10 mouse cellular contexts compared by ENCODE assay signal in the genomic region with DNA sequence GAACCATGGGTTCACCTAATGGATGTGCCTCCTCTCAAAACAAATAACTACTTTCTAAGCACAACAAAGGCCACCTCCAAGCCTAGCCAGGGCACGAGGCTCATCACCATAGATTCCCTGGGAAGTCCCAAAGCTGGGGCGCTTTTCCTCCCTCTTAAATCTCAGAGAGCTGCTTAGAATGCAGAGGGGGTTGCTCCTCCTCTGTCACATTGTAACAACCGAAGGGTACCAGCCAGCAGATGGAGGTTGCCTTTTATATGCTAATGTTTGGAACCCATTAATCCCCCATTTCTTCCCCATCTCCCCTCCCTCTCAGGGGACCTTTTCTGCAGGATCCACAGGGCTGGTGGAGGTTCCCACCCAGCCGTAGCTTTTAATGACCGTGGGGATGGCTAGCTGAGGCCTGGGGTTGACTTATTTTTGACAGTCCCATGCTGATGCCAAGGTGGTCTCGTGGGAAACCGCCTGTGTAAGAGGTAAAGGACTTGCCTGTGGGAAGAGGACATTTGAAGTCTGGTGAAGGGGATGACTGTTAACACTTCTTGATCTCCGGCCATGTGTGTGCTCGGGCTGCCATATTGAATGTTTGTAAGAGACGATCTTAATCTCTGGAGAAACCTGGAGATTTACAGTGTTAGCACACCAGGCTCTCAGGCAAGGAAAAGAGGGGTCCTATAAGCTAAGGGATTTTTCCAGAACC.
DNase-seq lines count a peak whose midpoint lies in the region; ATAC-seq lines count a peak whose summit lies in the region.
"Had no signal": no experiment of that assay in that cellular context is flagged by ENCODE, and none has a peak within 500 bp of the region (broad histone marks: within the 10 kb centered on the region; RNA-seq: fewer than 3 reads in every experiment).

No protein-coding gene starts in this region.

- ATAC-seq in midbrain, embryonic 13.5 days: peak; percentile 87
- ATAC-seq: inflammation-experienced regulatory T-cells, adult 6 months; Patski had no signal

- DNase-seq in heart, adult 11 months: peak; percentile 71
- DNase-seq in heart, postnatal 14 days: no peak
- peak; percentile 64 for DNase-seq in embryo, embryonic 10.5 days (ENCODE audit: low spot score)
- peak; percentile 42 for DNase-seq in hindbrain, embryonic 10.5 days (ENCODE audit: low spot score)
- no peak for DNase-seq in urinary bladder, postnatal 10 days (ENCODE audit: low spot score)
- DNase-seq in frontal cortex, postnatal 36 days (ENCODE audit: low spot score in 2 of 2): no peak
- no peak for DNase-seq in layer of hippocampus, adult 18-20 months (ENCODE audit: low spot score in 2 of 2)

- no peak overlapping the region for H3K9ac ChIP-seq in midbrain, embryonic 13.5 days (replicated peaks)

- no peaks in the 10 kb centered on the region for H3K27me3 ChIP-seq in hindbrain, embryonic 10.5 days (ENCODE audit: insufficient read depth, poor library complexity, severe bottlenecking)
- no peaks in the 10 kb centered on the region for H3K27me3 ChIP-seq in midbrain, embryonic 13.5 days
- H3K27me3 ChIP-seq: Patski had no signal

- H3K4me1 ChIP-seq in hindbrain, embryonic 10.5 days (replicated peaks): peaks cover 52% of the 10 kb centered on the region
- peaks cover 42% of the 10 kb centered on the region for H3K4me1 ChIP-seq in midbrain, embryonic 13.5 days (replicated peaks)

- no peak overlapping the region for H3K4me3 ChIP-seq in hindbrain, embryonic 10.5 days
- no peak overlapping the region for H3K4me3 ChIP-seq in midbrain, embryonic 13.5 days (replicated peaks)

- H3K36me3 ChIP-seq in hindbrain, embryonic 10.5 days: no peaks in the 10 kb centered on the region
- H3K36me3 ChIP-seq in midbrain, embryonic 13.5 days: no peaks in the 10 kb centered on the region

- WGBS in hindbrain, embryonic 10.5 days: 37% methylated on average over 10 of the region's 10 CpGs
- 11% methylated on average over 10 of the region's 10 CpGs for WGBS in midbrain, embryonic 13.5 days

- intact Hi-C loops in heart, postnatal 14 days (cut with DNase I): no loop called here

- 0 out of 2 replicates have a peak overlapping the region, but pooled peaks have one; percentile 8 for H3K4me2 ChIP-seq in midbrain, embryonic 13.5 days (replicated peaks)

- no peaks in the 10 kb centered on the region for H3K9me3 ChIP-seq in hindbrain, embryonic 10.5 days
- no peaks in the 10 kb centered on the region for H3K9me3 ChIP-seq in midbrain, embryonic 13.5 days

- peak overlapping the region; percentile 88 for H3K27ac ChIP-seq in hindbrain, embryonic 10.5 days
- H3K27ac ChIP-seq in midbrain, embryonic 13.5 days: peak overlapping the region; percentile 92

Comparison
In these comparisons a context has a peak if more than half of its experiments do, and no peak if none do; other contexts are left out.
1. DNase-seq: peak in heart, adult 11 months (single experiment), embryo, embryonic 10.5 days (single experiment) and hindbrain, embryonic 10.5 days (single experiment); none in heart, postnatal 14 days (0 of 2), urinary bladder, postnatal 10 days (single experiment), frontal cortex, postnatal 36 days (0 of 2) and layer of hippocampus, adult 18-20 months (0 of 2).